Mouse (Mus musculus) bone marrow macrophage, adult 2 months (primary cell): ENCODE measurements at regions not wholly inside any gene's neighbourhood (a gene's known extent, or its start where the extent isn't known, plus 50 kb on each side); places are given as distances from the start of the nearest gene placed in this dataset.

Source experiments
- CTCF ChIP-seq: IDR thresholded peaks from 2 replicates; pipeline ENCODE4 v1.5.1; 2012; ENCODE audit warnings: low read depth, mild to moderate bottlenecking, low read length, moderate library complexity
- POLR2A ChIP-seq: IDR thresholded peaks from 2 replicates; pipeline ENCODE4 v1.6.1; 2012; ENCODE audit warnings: mild to moderate bottlenecking, low read depth, low read length, borderline replicate concordance

DNA sequence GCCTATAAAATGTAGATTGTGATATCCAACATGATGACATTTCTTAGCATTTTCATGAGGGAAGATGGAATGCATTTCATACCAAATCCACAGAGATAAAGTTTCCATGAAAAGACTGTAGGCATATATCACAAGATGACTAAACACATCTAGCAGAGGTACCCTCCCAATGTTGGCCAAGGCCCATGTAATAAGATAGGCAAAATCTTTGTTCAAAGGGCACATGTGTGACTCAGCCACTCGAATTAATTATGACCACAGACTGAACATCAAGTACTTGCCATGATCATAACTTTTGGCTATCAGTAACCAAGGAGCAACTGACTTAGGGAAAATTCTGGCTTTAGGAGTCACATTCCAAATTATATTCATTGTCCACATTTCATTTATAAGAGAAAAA lies 82.9 kb downstream of the Atp6v1g3 start:
- TF ChIP-seq CTCF (no peak), POLR2A (no peak)
